Mouse (Mus musculus): ENCODE results near the gene Mrps7. TPM values are rescaled to one million over a fixed set of nuclear protein-coding genes. Genes with fewer than 3 reads are reported as not detected.

The Mrps7 gene
- polyA plus RNA-seq, 1 experiment, result 46.6 TPM

- TF ChIP-seq CTCF (IDR thresholded peaks at IDR 0.05; ENCODE audit: extremely low read depth, insufficient read depth, low read length), result no peak
- TF ChIP-seq POLR2A (IDR thresholded peaks at IDR 0.05; ENCODE audit: extremely low read depth, insufficient read depth, low read length), result no peak
- H3K27ac ChIP-seq (ENCODE audit: insufficient read depth, low read length), result no peak overlapping the region
- no peak overlapping the region for H3K4me3 ChIP-seq (ENCODE audit: insufficient read depth, low read length)
- peaks cover 1% of the 10 kb centered on the region; the same call in 1 of the 2 replicates for H3K4me1 ChIP-seq (ENCODE audit: control insufficient read depth, insufficient read depth, low read length)
These were observed 22.2 kb downstream of the Mrps7 start for GRCm38 (mm10) chr11:115625877-115626276.

DNA sequence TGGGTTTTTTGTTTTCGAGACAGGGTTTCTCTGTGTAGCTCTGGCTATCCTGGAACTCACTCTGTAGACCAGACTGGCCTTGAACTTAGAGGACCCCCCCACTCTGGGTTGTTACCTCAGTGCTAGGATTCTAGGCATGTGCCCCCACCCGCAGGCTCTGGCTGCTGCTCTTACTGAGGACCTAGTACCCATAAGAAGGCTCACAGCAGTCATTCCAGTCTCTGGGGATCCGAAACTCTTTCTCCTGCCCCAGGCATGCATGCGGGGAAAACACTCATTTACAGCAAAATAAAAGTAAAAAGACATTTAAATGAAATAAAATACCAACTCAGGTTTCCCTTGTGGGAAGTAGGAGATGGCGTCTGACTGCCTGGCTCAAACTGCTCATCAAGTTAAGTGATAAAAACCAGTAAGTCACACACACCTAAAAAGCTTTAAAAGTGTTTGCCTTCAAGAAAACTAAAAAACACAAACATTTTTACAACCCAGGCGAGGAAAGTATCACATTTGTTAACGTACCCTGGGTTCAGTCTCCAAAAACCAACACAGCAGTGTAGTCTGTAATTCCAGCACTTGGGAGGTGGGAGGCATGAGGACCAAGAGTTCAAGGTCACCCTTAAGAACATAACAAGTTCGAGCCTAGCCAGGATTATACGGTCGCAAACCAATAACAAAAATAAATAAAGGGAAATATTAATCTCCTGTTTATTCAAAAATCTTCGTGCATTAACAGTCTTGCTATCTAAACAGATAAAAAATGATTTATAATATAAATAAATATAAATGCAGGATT is 23.3 kb downstream of the Mrps7 start:
- Histone ChIP-seq H3K4me3 (ENCODE audit: insufficient read depth, low read length) (peak overlapping the region; percentile 61), H3K4me1 (ENCODE audit: control insufficient read depth, insufficient read depth, low read length) (peaks cover 1% of the 10 kb centered on the region; the same call in 1 of the 2 replicates), H3K27ac (ENCODE audit: insufficient read depth, low read length) (no peak overlapping the region)
- TF ChIP-seq CTCF (IDR thresholded peaks at IDR 0.05; ENCODE audit: extremely low read depth, insufficient read depth, low read length) (no peak), POLR2A (IDR thresholded peaks at IDR 0.05; ENCODE audit: extremely low read depth, insufficient read depth, low read length) (no peak)

GRCm38 (mm10) chr11:115627705-115628464 is 24.2 kb downstream of the Mrps7 start, which contains the start of gene Slc25a19:
Gene Slc25a19 (minus strand): TSS chr11:115628295.
- TF ChIP-seq POLR2A (IDR thresholded peaks at IDR 0.05; ENCODE audit: extremely low read depth, insufficient read depth, low read length), result peak; percentile 77; the same call in 1 of the 2 replicates
- TF ChIP-seq CTCF (IDR thresholded peaks at IDR 0.05; ENCODE audit: extremely low read depth, insufficient read depth, low read length), result no peak
- H3K4me3 ChIP-seq (ENCODE audit: insufficient read depth, low read length), result peak within 1 kb of the TSS; percentile 61

DNA sequence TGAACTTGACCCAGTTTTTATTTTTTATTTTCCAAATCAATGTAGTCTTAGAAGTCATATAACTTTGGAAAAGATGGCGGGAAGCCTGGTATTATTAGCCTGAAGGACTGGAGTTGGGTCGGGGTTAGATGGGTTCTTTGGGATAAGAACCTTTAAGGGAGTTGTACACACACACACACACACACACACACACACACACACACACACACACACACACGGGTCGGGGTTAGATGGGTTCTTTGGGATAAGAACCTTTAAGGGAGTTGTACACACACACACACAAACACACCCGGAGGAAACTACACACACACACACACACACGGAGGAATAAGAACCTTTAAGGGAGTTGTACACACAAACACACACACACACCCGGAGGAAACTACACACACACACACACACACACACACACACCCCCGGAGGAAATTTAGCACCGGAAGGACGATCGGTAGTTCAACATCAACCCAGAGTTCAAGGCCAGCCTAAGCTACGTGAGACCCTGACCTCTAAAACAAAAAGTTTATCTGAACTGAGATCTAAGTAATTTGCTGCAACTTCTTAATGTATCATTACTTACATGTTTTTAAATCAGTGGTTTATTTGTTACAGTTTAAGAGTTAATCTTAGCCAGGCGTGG is 24.9 kb downstream of the Mrps7 start:
- TF ChIP-seq CTCF (IDR thresholded peaks at IDR 0.05; ENCODE audit: extremely low read depth, insufficient read depth, low read length), result no peak
- TF ChIP-seq POLR2A (IDR thresholded peaks at IDR 0.05; ENCODE audit: extremely low read depth, insufficient read depth, low read length), result no peak
- Histone ChIP-seq H3K4me3 (ENCODE audit: insufficient read depth, low read length) (peak overlapping the region; percentile 61; the same call in 1 of the 2 replicates), H3K4me1 (ENCODE audit: control insufficient read depth, insufficient read depth, low read length) (peaks cover 1% of the 10 kb centered on the region; the same call in 1 of the 2 replicates), H3K27ac (ENCODE audit: insufficient read depth, low read length) (no peak overlapping the region)

More at GRCm38 (mm10) chr11:115627705-115628464, 24.2 kb downstream of the Mrps7 start, which contains the start of gene Slc25a19:
- Histone ChIP-seq H3K27ac (ENCODE audit: insufficient read depth, low read length) (no peak within 1 kb of the TSS), H3K4me1 (ENCODE audit: control insufficient read depth, insufficient read depth, low read length) (peaks cover 1% of the 10 kb centered on the region; the same call in 1 of the 2 replicates)

DNA sequence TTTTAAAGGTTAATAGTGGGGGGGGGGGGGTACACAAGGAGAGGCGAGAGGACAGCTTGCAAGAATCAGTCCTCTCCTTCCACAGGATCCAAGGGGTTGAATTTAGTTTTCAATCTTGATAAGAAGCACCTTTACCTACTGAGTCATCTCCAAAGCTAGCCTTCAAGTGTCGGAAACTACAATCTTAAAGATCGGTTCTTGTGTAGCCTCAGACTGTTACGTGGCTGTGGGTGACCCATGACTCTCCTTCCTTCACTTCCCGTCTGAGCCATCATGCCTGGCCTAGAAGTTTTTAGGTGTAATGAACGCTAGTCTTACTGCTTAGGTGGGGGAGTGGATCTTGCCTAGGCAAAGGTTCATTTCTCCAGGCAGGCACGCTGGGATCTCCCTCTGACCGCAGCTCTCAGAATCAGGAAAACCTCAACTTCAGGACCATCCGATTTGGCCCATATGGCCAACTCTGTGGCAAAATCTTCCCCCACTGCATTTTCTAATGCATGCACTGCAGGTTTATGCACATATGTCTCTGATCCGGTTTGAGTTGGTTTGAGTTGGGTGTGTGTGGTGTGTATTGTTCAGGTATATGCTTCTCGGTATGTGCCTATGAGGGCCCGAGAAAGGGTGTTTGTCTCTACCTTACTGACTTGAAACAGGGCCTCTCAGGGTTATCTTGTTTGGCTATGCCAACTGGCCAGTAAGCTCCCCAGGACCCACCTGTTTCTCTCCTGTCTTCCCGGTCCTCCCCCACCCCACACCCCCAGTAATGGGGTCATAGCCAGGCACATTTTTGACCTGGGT is 26.2 kb downstream of the Mrps7 start:
- H3K27ac ChIP-seq (ENCODE audit: insufficient read depth, low read length), result no peak overlapping the region
- H3K4me1 ChIP-seq (ENCODE audit: control insufficient read depth, insufficient read depth, low read length), result peaks cover 1% of the 10 kb centered on the region; the same call in 1 of the 2 replicates
- H3K4me3 ChIP-seq (ENCODE audit: insufficient read depth, low read length), result no peak overlapping the region
- TF ChIP-seq CTCF (IDR thresholded peaks at IDR 0.05; ENCODE audit: extremely low read depth, insufficient read depth, low read length) (no peak), POLR2A (IDR thresholded peaks at IDR 0.05; ENCODE audit: extremely low read depth, insufficient read depth, low read length) (no peak)

DNA sequence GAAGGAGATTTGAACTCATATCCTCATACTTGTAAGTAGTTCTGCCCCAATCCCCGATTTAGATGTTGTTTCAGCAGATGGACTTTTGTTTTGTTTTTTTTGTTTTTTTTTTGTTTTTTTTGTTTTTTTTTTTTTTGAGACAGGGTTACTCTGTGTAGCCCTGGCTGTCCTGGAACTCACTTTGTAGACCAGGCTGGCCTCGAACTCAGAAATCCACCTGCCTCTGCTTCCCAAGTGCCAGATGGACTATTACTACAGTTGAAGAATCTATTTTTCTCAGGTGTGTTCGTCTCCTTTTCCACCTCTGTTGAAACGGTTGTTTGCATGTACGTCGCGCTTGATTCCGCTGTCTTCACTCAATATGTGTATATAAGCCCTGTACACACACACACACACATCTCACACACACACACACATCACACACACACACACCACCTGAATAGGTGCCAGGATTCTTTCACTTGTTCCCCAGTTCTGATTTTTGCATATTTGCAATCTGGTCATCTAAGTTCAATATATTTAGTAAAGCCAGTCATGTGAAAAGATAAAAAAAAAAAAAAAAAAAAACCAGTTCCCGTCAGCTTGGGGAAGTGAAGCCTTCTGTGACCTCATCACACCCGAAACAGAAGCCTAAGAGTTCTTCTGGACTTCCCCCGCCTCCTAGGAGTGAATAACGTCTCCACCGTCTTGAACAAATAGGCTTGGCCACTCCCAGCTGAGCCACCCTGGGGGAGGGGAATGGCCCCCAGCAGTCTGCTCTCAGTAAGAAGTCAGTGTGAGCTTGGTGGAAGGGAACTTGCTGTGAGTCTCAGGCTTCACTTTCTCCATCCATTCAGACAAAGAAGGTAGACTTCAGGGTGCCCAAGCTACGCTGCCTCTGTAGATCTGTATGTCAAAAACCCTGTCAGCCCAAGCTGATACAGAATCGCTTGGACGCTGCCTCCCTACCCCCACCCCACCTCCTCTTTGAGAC is 27.1 kb downstream of the Mrps7 start:
- TF ChIP-seq POLR2A (IDR thresholded peaks at IDR 0.05; ENCODE audit: extremely low read depth, insufficient read depth, low read length) (no peak), CTCF (IDR thresholded peaks at IDR 0.05; ENCODE audit: extremely low read depth, insufficient read depth, low read length) (no peak)
- Histone ChIP-seq H3K27ac (ENCODE audit: insufficient read depth, low read length) (no peak overlapping the region), H3K4me1 (ENCODE audit: control insufficient read depth, insufficient read depth, low read length) (peaks cover 1% of the 10 kb centered on the region; the same call in 1 of the 2 replicates), H3K4me3 (ENCODE audit: insufficient read depth, low read length) (no peak overlapping the region)

GRCm38 (mm10) chr11:115631505-115631890 is 27.8 kb downstream of the Mrps7 start:
- H3K27ac ChIP-seq (ENCODE audit: insufficient read depth, low read length), result no peak overlapping the region
- peaks cover 1% of the 10 kb centered on the region; the same call in 1 of the 2 replicates for H3K4me1 ChIP-seq (ENCODE audit: control insufficient read depth, insufficient read depth, low read length)
- no peak overlapping the region for H3K4me3 ChIP-seq (ENCODE audit: insufficient read depth, low read length)
- TF ChIP-seq POLR2A (IDR thresholded peaks at IDR 0.05; ENCODE audit: extremely low read depth, insufficient read depth, low read length) (no peak), CTCF (IDR thresholded peaks at IDR 0.05; ENCODE audit: extremely low read depth, insufficient read depth, low read length) (peak; percentile 69)

GRCm38 (mm10) chr11:115632247-115632646 is 28.5 kb downstream of the Mrps7 start:
- peaks cover under 1% of the 10 kb centered on the region; the same call in 1 of the 2 replicates for H3K4me1 ChIP-seq (ENCODE audit: control insufficient read depth, insufficient read depth, low read length)
- H3K27ac ChIP-seq (ENCODE audit: insufficient read depth, low read length), result no peak overlapping the region
- no peak overlapping the region for H3K4me3 ChIP-seq (ENCODE audit: insufficient read depth, low read length)
- no peak for TF ChIP-seq POLR2A (IDR thresholded peaks at IDR 0.05; ENCODE audit: extremely low read depth, insufficient read depth, low read length)
- TF ChIP-seq CTCF (IDR thresholded peaks at IDR 0.05; ENCODE audit: extremely low read depth, insufficient read depth, low read length), result no peak

Data from cortical plate, adult 2 months (tissue).